In genomic region chr11:96007516-96008235, GRCm38 (mm10) we compare ENCODE assay signal across 9 mouse cellular contexts. TPM values are rescaled to one million over a fixed set of nuclear protein-coding genes. Genes with fewer than 3 reads are reported as not detected.
DNase-seq lines count a peak whose midpoint lies in the region; ATAC-seq lines count a peak whose summit lies in the region.
"Had no signal": no experiment of that assay in that cellular context is flagged by ENCODE, and none has a peak within 500 bp of the region (broad histone marks: within the 10 kb centered on the region; RNA-seq: fewer than 3 reads in every experiment).

No protein-coding gene starts in this region.

- H3K9ac ChIP-seq in midbrain, embryonic 13.5 days (replicated peaks): peak overlapping the region; percentile 91

- no peak for ATAC-seq in cerebellum, adult (ENCODE audit: insufficient number of reproducible peaks, low FRiP score, low TSS enrichment)
- ATAC-seq in midbrain, embryonic 13.5 days: no peak

- no peaks in the 10 kb centered on the region for H3K27me3 ChIP-seq in midbrain, embryonic 13.5 days

- DNase-seq in cerebellum, adult 8-10 months: peak; percentile 7
- DNase-seq in thymus, postnatal 25 days: peak; percentile 8
- DNase-seq in thymus, postnatal 10 days (ENCODE audit: low spot score in 2 of 2): no peak
- peak; percentile 41 for DNase-seq in induced T-regulatory cell, adult 2 months (ENCODE audit: low read depth)
- DNase-seq in MN1 (ENCODE audit: low spot score): no peak
- no peak for DNase-seq in right cerebral cortex, postnatal 10 days (ENCODE audit: low spot score in 2 of 2)

- peak overlapping the region; percentile 98 for H3K27ac ChIP-seq in midbrain, embryonic 13.5 days

- H3K4me1 ChIP-seq in midbrain, embryonic 13.5 days (replicated peaks): peaks cover 25% of the 10 kb centered on the region

- no peaks in the 10 kb centered on the region for H3K9me3 ChIP-seq in midbrain, embryonic 13.5 days

- H3K36me3 ChIP-seq in midbrain, embryonic 13.5 days: no peaks in the 10 kb centered on the region

- peak overlapping the region; percentile 80 for H3K4me2 ChIP-seq in midbrain, embryonic 13.5 days (replicated peaks)

- peak overlapping the region; percentile 88 for H3K4me3 ChIP-seq in midbrain, embryonic 13.5 days (replicated peaks)

- under 1% methylated on average over 33 of the region's 33 CpGs for WGBS in midbrain, embryonic 13.5 days

RNA-seq across cellular contexts. Expression of gene Igf2bp1, which starts 1.9 kb away (rescaled TPM):
- polyA plus RNA-seq in midbrain, embryonic 13.5 days (2015; fragmentation: Nextera tagmentation; extraction: Ambion mirVana): 40.2 and 40.6 TPM in 2 replicates

RNA-seq across cellular contexts. Expression of gene Gip, which starts 16.7 kb away (rescaled TPM):
- not detected in 2 replicates for polyA plus RNA-seq in midbrain, embryonic 13.5 days (2015; fragmentation: Nextera tagmentation; extraction: Ambion mirVana)
- polyA plus RNA-seq: C2C12 had no signal

RNA-seq across cellular contexts. Expression of gene Snf8, which starts 27.0 kb away (rescaled TPM):
- 133 and 142 TPM in 2 replicates for polyA plus RNA-seq in midbrain, embryonic 13.5 days (2015; fragmentation: Nextera tagmentation; extraction: Ambion mirVana)

RNA-seq across cellular contexts. Expression of gene Ube2z, which starts 57.5 kb away (rescaled TPM):
- 28.9 and 34.0 TPM in 2 replicates for polyA plus RNA-seq in midbrain, embryonic 13.5 days (2015; fragmentation: Nextera tagmentation; extraction: Ambion mirVana)

Comparison
In these comparisons a context has a peak if more than half of its experiments do, and no peak if none do; other contexts are left out.
1. DNase-seq: peak in cerebellum, adult 8-10 months (single experiment), thymus, postnatal 25 days (single experiment) and induced T-regulatory cell, adult 2 months (single experiment); none in thymus, postnatal 10 days (0 of 2), MN1 (single experiment) and right cerebral cortex, postnatal 10 days (0 of 2).